ENCODE assay signal across 27 mouse cellular contexts in genomic region chr2:77890836-77891438, GRCm38 (mm10).
"Had no signal": no experiment of that assay in that cellular context is flagged by ENCODE, and none has a peak within 500 bp of the region (broad histone marks: within the 10 kb centered on the region; RNA-seq: fewer than 3 reads in every experiment).

No protein-coding gene starts in this region.

- H3K27ac ChIP-seq: gastrocnemius, adult 2 months; heart, embryonic 10.5 days; hindbrain, embryonic 10.5 days; hindbrain, embryonic 12.5 days; hindbrain, embryonic 14.5 days; intestine, embryonic 15.5 days; layer of hippocampus, adult 2 months; left cerebral cortex, adult 2 months; limb, embryonic 12.5 days; liver, embryonic 13.5 days; liver, embryonic 15.5 days had no signal

- H3K9ac ChIP-seq: heart, embryonic 12.5 days; hindbrain, embryonic 12.5 days; hindbrain, embryonic 14.5 days; intestine, embryonic 15.5 days; limb, embryonic 12.5 days; liver, embryonic 13.5 days; liver, embryonic 15.5 days had no signal

- H3K9me3 ChIP-seq: heart, embryonic 10.5 days; heart, embryonic 12.5 days; hindbrain, embryonic 10.5 days; hindbrain, embryonic 12.5 days; intestine, embryonic 15.5 days; limb, embryonic 12.5 days; liver, embryonic 13.5 days; liver, embryonic 15.5 days had no signal

- DNase-seq: gastrocnemius, adult 2 months; gastrocnemius, postnatal 10 days; gastrocnemius, postnatal 25 days; heart, adult 18-20 months; heart, postnatal 10 days; heart, postnatal 4 days; kidney, adult 2 months; kidney, adult 9 months; kidney, postnatal 10 days; kidney, postnatal 25 days; kidney, postnatal 4 days; liver; liver, embryonic 13.5 days had no signal

- H3K4me3 ChIP-seq: gastrocnemius, adult 2 months; heart, embryonic 10.5 days; heart, embryonic 12.5 days; hindbrain, embryonic 10.5 days; hindbrain, embryonic 12.5 days; intestine, embryonic 15.5 days; layer of hippocampus, adult 2 months; left cerebral cortex, adult 2 months; limb, embryonic 12.5 days; liver, embryonic 13.5 days; liver, embryonic 15.5 days had no signal

- H3K4me2 ChIP-seq: heart, embryonic 12.5 days; hindbrain, embryonic 12.5 days; hindbrain, embryonic 14.5 days; intestine, embryonic 15.5 days; limb, embryonic 12.5 days; liver, embryonic 11.5 days; liver, embryonic 13.5 days; liver, embryonic 15.5 days had no signal

- H3K27me3 ChIP-seq: heart, embryonic 12.5 days; hindbrain, embryonic 12.5 days; intestine, embryonic 15.5 days; limb, embryonic 12.5 days; liver, embryonic 13.5 days; liver, embryonic 15.5 days had no signal

- H3K4me1 ChIP-seq: heart, embryonic 10.5 days; heart, embryonic 12.5 days; hindbrain, embryonic 10.5 days; hindbrain, embryonic 12.5 days; intestine, embryonic 15.5 days; limb, embryonic 12.5 days; liver, embryonic 13.5 days; liver, embryonic 15.5 days had no signal

- ATAC-seq: hindbrain, embryonic 16.5 days; inflammation-experienced regulatory T-cells, adult 6 months; intestine, embryonic 15.5 days; intestine, postnatal 0 days had no signal
